Mouse (Mus musculus): ENCODE results near the gene Atg14. TPM values are rescaled to one million over a fixed set of nuclear protein-coding genes. Genes with fewer than 3 reads are reported as not detected.

Atg14 gene
- total RNA-seq, 2 experiments from 2014 or later, result 19.9 to 21.1 TPM

- DNase-seq (ENCODE audit: low spot score in 2 of 2), result no peak
Observed at GRCm38 (mm10) chr14:47544877-47545276, 25.6 kb downstream of the Atg14 start.

GRCm38 (mm10) chr14:47544286-47544685 is 26.2 kb downstream of the Atg14 start:
- DNase-seq (ENCODE audit: low spot score in 2 of 2), result no peak

- DNase-seq (ENCODE audit: low spot score in 2 of 2), result no peak
Observed at GRCm38 (mm10) chr14:47542283-47542682, 28.2 kb downstream of the Atg14 start.

GRCm38 (mm10) chr14:47541325-47541948 is 29.0 kb downstream of the Atg14 start:
- no peak for DNase-seq (ENCODE audit: low spot score in 2 of 2)

- DNase-seq (ENCODE audit: low spot score in 2 of 2), result no peak
Observed at GRCm38 (mm10) chr14:47535096-47535495, 35.4 kb downstream of the Atg14 start.

- no peak for DNase-seq (ENCODE audit: low spot score in 2 of 2)
Observed at GRCm38 (mm10) chr14:47534176-47534525, 36.3 kb downstream of the Atg14 start.

GRCm38 (mm10) chr14:47533365-47534175 is 36.9 kb downstream of the Atg14 start:
- DNase-seq (ENCODE audit: low spot score in 2 of 2), result peak in 1 of 2 experiments; percentile 78

- no peak for DNase-seq (ENCODE audit: low spot score in 2 of 2)
Observed at GRCm38 (mm10) chr14:47532496-47532895, 38.0 kb downstream of the Atg14 start.

GRCm38 (mm10) chr14:47529592-47529991 is 40.9 kb downstream of the Atg14 start:
- DNase-seq (ENCODE audit: low spot score in 2 of 2), result peak in 1 of 2 experiments; percentile 76

GRCm38 (mm10) chr14:47529019-47529418 is 41.4 kb downstream of the Atg14 start:
- DNase-seq (ENCODE audit: low spot score in 2 of 2), result peak in 1 of 2 experiments; percentile 82

GRCm38 (mm10) chr14:47528293-47528692 is 42.2 kb downstream of the Atg14 start:
- DNase-seq (ENCODE audit: low spot score in 2 of 2), result no peak

GRCm38 (mm10) chr14:47527833-47528232 is 42.6 kb downstream of the Atg14 start:
- DNase-seq (ENCODE audit: low spot score in 2 of 2), result no peak

- DNase-seq (ENCODE audit: low spot score in 2 of 2), result peak in 1 of 2 experiments; percentile 72
Observed at GRCm38 (mm10) chr14:47525861-47526260, 44.6 kb downstream of the Atg14 start.

GRCm38 (mm10) chr14:47525374-47525773 is 45.1 kb downstream of the Atg14 start:
- DNase-seq (ENCODE audit: low spot score in 2 of 2), result no peak

- no peak for DNase-seq (ENCODE audit: low spot score in 2 of 2)
Observed at GRCm38 (mm10) chr14:47522301-47522700, 48.1 kb downstream of the Atg14 start.

- no peak for DNase-seq (ENCODE audit: low spot score in 2 of 2)
Observed at GRCm38 (mm10) chr14:47521609-47522008, 48.8 kb downstream of the Atg14 start.

GRCm38 (mm10) chr14:47520751-47521449 is 49.5 kb downstream of the Atg14 start:
- DNase-seq (ENCODE audit: low spot score in 2 of 2), result peak in 1 of 2 experiments; percentile 63

GRCm38 (mm10) chr14:47518619-47519018 is 51.8 kb downstream of the Atg14 start:
- DNase-seq (ENCODE audit: low spot score in 2 of 2), result no peak

GRCm38 (mm10) chr14:47516755-47517154 is 53.7 kb downstream of the Atg14 start:
- no peak for DNase-seq (ENCODE audit: low spot score in 2 of 2)

GRCm38 (mm10) chr14:47515636-47516035 is 54.8 kb downstream of the Atg14 start:
- no peak for DNase-seq (ENCODE audit: low spot score in 2 of 2)

- no peak for DNase-seq (ENCODE audit: low spot score in 2 of 2)
Observed at GRCm38 (mm10) chr14:47514816-47515453, 55.5 kb downstream of the Atg14 start.
